Mouse (Mus musculus) embryo, embryonic 10.5 days (tissue): ENCODE data around the gene Atg9a.

Source experiments
- DNase-seq: peaks from one replicate; pipeline ENCODE4 v3.0.0-alpha.2; 2015; ENCODE audit warnings: low spot score

Gene Atg9a

GRCm38 (mm10) chr1:75214886-75215285 lies 22.9 kb upstream of the Atg9a start:
- DNase-seq: no peak

- no peak for DNase-seq
Measured at GRCm38 (mm10) chr1:75214442-75214841, 22.4 kb upstream of the Atg9a start.

- no peak for DNase-seq
Measured at GRCm38 (mm10) chr1:75213096-75213495, 21.1 kb upstream of the Atg9a start.

GRCm38 (mm10) chr1:75212542-75212941 lies 20.5 kb upstream of the Atg9a start:
- DNase-seq: no peak

- no peak for DNase-seq
Measured at GRCm38 (mm10) chr1:75211141-75211708, 19.2 kb upstream of the Atg9a start.

GRCm38 (mm10) chr1:75210136-75211087 lies 18.4 kb upstream of the Atg9a start, which contains the start of the genes Glb1l and Stk16:
Glb1l (minus strand) TSS chr1:75210813.
Stk16 (plus strand) TSS chr1:75210838.
- DNase-seq: peak; percentile 98

- peak; percentile 59 for DNase-seq
Measured at GRCm38 (mm10) chr1:75208967-75209678, 17.1 kb upstream of the Atg9a start.

- DNase-seq: no peak
Measured at GRCm38 (mm10) chr1:75201236-75201635, 9.2 kb upstream of the Atg9a start.

- peak; percentile 49 for DNase-seq
Measured at GRCm38 (mm10) chr1:75192452-75192851, 456 bp upstream of the Atg9a start.

- no peak for DNase-seq
Measured at GRCm38 (mm10) chr1:75191258-75191621, 756 bp downstream of the Atg9a start.

- no peak for DNase-seq
Measured at GRCm38 (mm10) chr1:75190577-75190976, 1.4 kb downstream of the Atg9a start.

- DNase-seq: no peak
Measured at GRCm38 (mm10) chr1:75187914-75188483, 4.0 kb downstream of the Atg9a start.

- no peak for DNase-seq
Measured at GRCm38 (mm10) chr1:75187126-75187525, 4.9 kb downstream of the Atg9a start.

- no peak for DNase-seq
Measured at GRCm38 (mm10) chr1:75185495-75185894, 6.5 kb downstream of the Atg9a start.

GRCm38 (mm10) chr1:75182160-75182559 lies 9.8 kb downstream of the Atg9a start:
- DNase-seq: no peak

GRCm38 (mm10) chr1:75181377-75181870 lies 10.6 kb downstream of the Atg9a start:
- no peak for DNase-seq

GRCm38 (mm10) chr1:75180741-75181140 lies 11.3 kb downstream of the Atg9a start:
- no peak for DNase-seq

GRCm38 (mm10) chr1:75180105-75180590 lies 11.8 kb downstream of the Atg9a start, which contains the start of gene Abcb6:
Abcb6 (minus strand) TSS chr1:75180392.
- peak; percentile 97 for DNase-seq

GRCm38 (mm10) chr1:75179334-75180104 lies 12.5 kb downstream of the Atg9a start:
- peak; percentile 22 for DNase-seq

- DNase-seq: peak; percentile 96
Measured at GRCm38 (mm10) chr1:75168472-75169464, 23.2 kb downstream of the Atg9a start, which contains the start of gene Zfand2b. Zfand2b (plus strand) TSS chr1:75168646.
